Mouse (Mus musculus) cerebellum, adult (tissue): ENCODE data around the gene Med19.
"Not testable (repeated sequence)": the region's sequence is repeated elsewhere in the genome, so short reads cannot be mapped to it uniquely, and the experiment has no call there.

Experiments used
- ATAC-seq: cut with Nextera tagmentation; 2 replicates; pipeline ENCODE4 v1.9.2; 2017; ENCODE audit warnings: mild to moderate bottlenecking, moderate library complexity, mixed read lengths; ENCODE audit not compliant: insufficient number of reproducible peaks, low FRiP score, low TSS enrichment

Gene Med19

GRCm38 (mm10) chr2:84716423-84717355, 38.5 kb downstream of the Med19 start:
- no peak for ATAC-seq

GRCm38 (mm10) chr2:84717357-84717756, 39.2 kb downstream of the Med19 start:
- no peak for ATAC-seq

GRCm38 (mm10) chr2:84720718-84721117, 42.5 kb downstream of the Med19 start:
- no peak for ATAC-seq

GRCm38 (mm10) chr2:84721182-84721581, 43.0 kb downstream of the Med19 start:
- no peak for ATAC-seq

GRCm38 (mm10) chr2:84723856-84724255, 45.7 kb downstream of the Med19 start:
- no peak for ATAC-seq

GRCm38 (mm10) chr2:84725770-84726169, 47.6 kb downstream of the Med19 start:
- no peak for ATAC-seq

- ATAC-seq = no peak
Observed at GRCm38 (mm10) chr2:84726716-84727115, 48.5 kb downstream of the Med19 start.

- peak; percentile 94 for ATAC-seq
Observed at GRCm38 (mm10) chr2:84727172-84727858, 49.1 kb downstream of the Med19 start, which contains the start of gene Clp1. Gene Clp1 (minus strand): TSS chr2:84727350.

- not testable (repeated sequence) for ATAC-seq
Observed at GRCm38 (mm10) chr2:84728191-84728590, 50.0 kb downstream of the Med19 start.

- no peak for ATAC-seq
Observed at GRCm38 (mm10) chr2:84731206-84731605, 53.0 kb downstream of the Med19 start.

GRCm38 (mm10) chr2:84732394-84732793, 54.2 kb downstream of the Med19 start:
- ATAC-seq = no peak

- ATAC-seq = peak; percentile 86
Observed at GRCm38 (mm10) chr2:84733579-84734300, 55.5 kb downstream of the Med19 start, which contains the start of gene Ypel4. Gene Ypel4 (plus strand): TSS chr2:84734058.

- ATAC-seq = peak; percentile 37
Observed at GRCm38 (mm10) chr2:84734351-84734864, 56.2 kb downstream of the Med19 start.

- ATAC-seq = no peak
Observed at GRCm38 (mm10) chr2:84734919-84735318, 56.7 kb downstream of the Med19 start.

GRCm38 (mm10) chr2:84735346-84735920, 57.2 kb downstream of the Med19 start:
- no peak for ATAC-seq

GRCm38 (mm10) chr2:84736312-84737161, 58.3 kb downstream of the Med19 start:
- no peak for ATAC-seq

- no peak for ATAC-seq
Observed at GRCm38 (mm10) chr2:84737451-84737925, 59.3 kb downstream of the Med19 start.
